Mouse (Mus musculus) kidney, adult 2 months (tissue): Measurements from ENCODE around the gene Hspb9. TPM values are rescaled to one million over a fixed set of nuclear protein-coding genes. Genes with fewer than 3 reads are reported as not detected.

Source experiments
- DNase-seq: peaks from one replicate; pipeline ENCODE4 v3.0.0; 2021
- H3K27ac ChIP-seq: fragments of 200-500 bp; 2 replicates; pipeline ENCODE4 v1.5.1; 2012; ENCODE audit warnings: low read depth, low read length, control low read depth, inconsistent platforms; ENCODE audit not compliant: insufficient read depth
- H3K27me3 ChIP-seq: fragments of 200-500 bp; replicated peaks from 2 replicates; pipeline ENCODE4 v1.6.1; 2012; ENCODE audit warnings: mild to moderate bottlenecking, moderate library complexity, low read length, inconsistent platforms; ENCODE audit not compliant: control insufficient read depth, insufficient read depth
- H3K36me3 ChIP-seq: fragments of 200-500 bp; 2 replicates; pipeline ENCODE4 v1.6.1; 2012; ENCODE audit warnings: mild to moderate bottlenecking, moderate library complexity, low read length, inconsistent platforms; ENCODE audit not compliant: control insufficient read depth, insufficient read depth
- H3K4me1 ChIP-seq: fragments of 200-500 bp; 2 replicates; pipeline ENCODE4 v1.6.1; 2011; ENCODE audit warnings: low read length; ENCODE audit not compliant: control insufficient read depth, insufficient read depth
- H3K4me3 ChIP-seq: fragments of 200-500 bp; 2 replicates; pipeline ENCODE4 v1.5.1; 2011; ENCODE audit warnings: mild to moderate bottlenecking, low read depth, low read length, control low read depth; ENCODE audit not compliant: insufficient read depth
- CTCF ChIP-seq: fragments of 200-500 bp; conservative IDR thresholded peaks from 2 replicates; pipeline ENCODE4 v1.5.1; 2011; ENCODE audit warnings: low read depth, mild to moderate bottlenecking, control low read depth, low read length, moderate library complexity, mixed read lengths; ENCODE audit not compliant: insufficient read depth, insufficient read length
- POLR2A ChIP-seq: fragments of 200-500 bp; IDR thresholded peaks from one replicate; pipeline ENCODE4 v1.6.1; 2011; ENCODE audit warnings: low read depth, low read length, control low read depth
- WGBS: fragments of 180-500 bp; shearing (Covaris S2); methylation state at CpG from one replicate; pipeline ENCODE4 v1.1.7; 2018; 5-methylcytosine and 5-hydroxymethylcytosine counted together
- polyA plus RNA-seq: library from polyadenylated mRNA; depleted of rRNA; stranded (reverse); fragments of >200 nt; gene quantifications from 2 replicates; pipeline ENCODE4 v1.2.3, GENCODE M21; 2012

Hspb9 gene
- polyA plus RNA-seq, 1 experiment, result 0.48 TPM

- no peak for TF ChIP-seq CTCF
- TF ChIP-seq POLR2A, result no peak
- 56% methylated on average over 2 of the region's 2 CpGs for WGBS
- no peaks in the 10 kb centered on the region for H3K36me3 ChIP-seq
Observed at GRCm38 (mm10) chr11:100684084-100684483, 29.6 kb upstream of the Hspb9 start.

GRCm38 (mm10) chr11:100685371-100685770, 28.3 kb upstream of the Hspb9 start:
- Histone ChIP-seq H3K27me3 (no peaks in the 10 kb centered on the region), H3K4me3 (no peak overlapping the region), H3K36me3 (no peaks in the 10 kb centered on the region), H3K27ac (no peak overlapping the region), H3K4me1 (no peaks in the 10 kb centered on the region)
- no peak for DNase-seq
- TF ChIP-seq POLR2A (no peak), CTCF (no peak)
- WGBS, result 83% methylated on average over 3 of the region's 3 CpGs

More at GRCm38 (mm10) chr11:100684084-100684483, 29.6 kb upstream of the Hspb9 start:
- Histone ChIP-seq H3K4me1 (no peaks in the 10 kb centered on the region), H3K4me3 (no peak overlapping the region), H3K27ac (no peak overlapping the region), H3K27me3 (no peaks in the 10 kb centered on the region)
- no peak for DNase-seq

DNA sequence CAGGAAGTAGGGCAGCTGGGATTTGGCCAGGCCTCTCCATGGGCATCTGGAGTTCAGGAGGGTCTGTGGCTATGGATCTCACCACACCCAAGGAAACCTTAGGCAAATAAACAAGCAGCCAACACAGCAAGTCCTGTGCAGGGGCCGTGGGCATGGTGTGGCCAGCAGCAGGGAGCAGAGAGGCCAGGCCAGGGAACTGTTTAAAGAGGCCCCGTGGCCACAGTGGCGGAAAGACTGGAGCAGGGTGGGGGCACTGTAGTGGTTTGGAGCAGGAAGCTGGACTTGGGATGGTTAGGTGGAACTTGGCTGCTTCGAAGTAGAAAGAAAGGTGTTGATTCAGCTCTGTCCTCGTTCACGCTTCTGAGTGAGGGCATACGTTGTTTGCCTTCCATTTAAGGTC, 26.4 kb upstream of the Hspb9 start:
- TF ChIP-seq POLR2A, result no peak
- no peak for TF ChIP-seq CTCF
- no peak for DNase-seq
- Histone ChIP-seq H3K4me3 (no peak overlapping the region), H3K27ac (no peak overlapping the region), H3K36me3 (no peaks in the 10 kb centered on the region), H3K27me3 (no peaks in the 10 kb centered on the region), H3K4me1 (0 out of 2 replicates have a peak, but pooled peaks cover 3% of the 10 kb centered on the region)
- WGBS, result 91% methylated on average over 7 of the region's 7 CpGs

DNA sequence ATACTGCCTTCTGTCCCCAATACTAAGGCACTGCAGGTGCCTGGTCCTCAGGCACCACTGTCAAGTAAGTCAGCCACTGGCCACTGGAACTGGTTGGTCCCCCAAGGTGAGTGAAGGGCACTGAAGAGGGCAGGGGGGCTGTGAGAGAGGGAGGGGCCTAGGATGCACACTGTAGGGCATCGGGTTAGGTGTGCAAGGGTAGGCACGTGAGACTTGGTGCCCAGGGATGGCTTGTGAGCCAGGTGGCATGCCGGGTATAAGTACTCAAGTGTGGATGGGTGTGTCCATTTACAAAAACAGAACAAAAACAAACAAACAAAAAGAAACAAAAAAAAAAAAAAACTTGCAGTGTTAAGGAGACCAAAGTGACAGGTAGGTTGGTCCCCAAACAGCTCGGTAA, 25.2 kb upstream of the Hspb9 start:
- Histone ChIP-seq H3K27ac (no peak overlapping the region), H3K4me3 (no peak overlapping the region), H3K27me3 (no peaks in the 10 kb centered on the region), H3K36me3 (no peaks in the 10 kb centered on the region), H3K4me1 (0 out of 2 replicates have a peak, but pooled peaks cover 3% of the 10 kb centered on the region)
- WGBS, result 74% methylated on average over 4 of the region's 4 CpGs
- no peak for DNase-seq
- TF ChIP-seq POLR2A (no peak), CTCF (no peak)

- DNase-seq, result no peak
- H3K27ac ChIP-seq, result no peak overlapping the region
- no peaks in the 10 kb centered on the region for H3K27me3 ChIP-seq
- no peak for TF ChIP-seq CTCF
- no peak for TF ChIP-seq POLR2A
- WGBS, result 84% methylated on average over 7 of the region's 7 CpGs
- no peaks in the 10 kb centered on the region for H3K36me3 ChIP-seq
- H3K4me3 ChIP-seq, result 0 out of 2 replicates have a peak overlapping the region, but pooled peaks have one; percentile 6
- H3K4me1 ChIP-seq, result 0 out of 2 replicates have a peak, but pooled peaks cover 3% of the 10 kb centered on the region
Observed at GRCm38 (mm10) chr11:100690389-100690788, 23.3 kb upstream of the Hspb9 start.

- 0 out of 2 replicates have a peak, but pooled peaks cover 3% of the 10 kb centered on the region for H3K4me1 ChIP-seq
- H3K4me3 ChIP-seq, result peak within 1 kb of the TSS; percentile 18; the same call in 1 of the 2 replicates
- H3K36me3 ChIP-seq, result no peaks in the 10 kb centered on the region
- 3% methylated on average over 23 of the region's 23 CpGs for WGBS
- DNase-seq, result peak; percentile 34
- no peaks in the 10 kb centered on the region for H3K27me3 ChIP-seq
- H3K27ac ChIP-seq, result no peak within 1 kb of the TSS
- TF ChIP-seq POLR2A, result no peak
- no peak for TF ChIP-seq CTCF
Observed at GRCm38 (mm10) chr11:100692164-100692616, 21.5 kb upstream of the Hspb9 start, which contains the start of gene Zfp385c. TSS of gene Zfp385c (minus strand) at chr11:100692455.

- Histone ChIP-seq H3K27me3 (no peaks in the 10 kb centered on the region), H3K36me3 (no peaks in the 10 kb centered on the region), H3K4me1 (0 out of 2 replicates have a peak, but pooled peaks cover 3% of the 10 kb centered on the region), H3K4me3 (no peak overlapping the region), H3K27ac (no peak overlapping the region)
- 37% methylated on average over 5 of the region's 5 CpGs for WGBS
- TF ChIP-seq CTCF (no peak), POLR2A (no peak)
- no peak for DNase-seq
Observed at GRCm38 (mm10) chr11:100693154-100693553, 20.5 kb upstream of the Hspb9 start.
